Mouse (Mus musculus) thymus, postnatal 36 days (tissue): ENCODE measurements around the gene Duox2.

ENCODE experiments used
- DNase-seq, 2 experiments: peaks; one replicate each; pipeline ENCODE4 v3.0.0; 2022; ENCODE audit warnings: mixed read lengths in 2 of 2

Gene Duox2

GRCm38 (mm10) chr2:122301921-122302573 is 3.8 kb upstream of the Duox2 start:
- DNase-seq = no peak

DNA sequence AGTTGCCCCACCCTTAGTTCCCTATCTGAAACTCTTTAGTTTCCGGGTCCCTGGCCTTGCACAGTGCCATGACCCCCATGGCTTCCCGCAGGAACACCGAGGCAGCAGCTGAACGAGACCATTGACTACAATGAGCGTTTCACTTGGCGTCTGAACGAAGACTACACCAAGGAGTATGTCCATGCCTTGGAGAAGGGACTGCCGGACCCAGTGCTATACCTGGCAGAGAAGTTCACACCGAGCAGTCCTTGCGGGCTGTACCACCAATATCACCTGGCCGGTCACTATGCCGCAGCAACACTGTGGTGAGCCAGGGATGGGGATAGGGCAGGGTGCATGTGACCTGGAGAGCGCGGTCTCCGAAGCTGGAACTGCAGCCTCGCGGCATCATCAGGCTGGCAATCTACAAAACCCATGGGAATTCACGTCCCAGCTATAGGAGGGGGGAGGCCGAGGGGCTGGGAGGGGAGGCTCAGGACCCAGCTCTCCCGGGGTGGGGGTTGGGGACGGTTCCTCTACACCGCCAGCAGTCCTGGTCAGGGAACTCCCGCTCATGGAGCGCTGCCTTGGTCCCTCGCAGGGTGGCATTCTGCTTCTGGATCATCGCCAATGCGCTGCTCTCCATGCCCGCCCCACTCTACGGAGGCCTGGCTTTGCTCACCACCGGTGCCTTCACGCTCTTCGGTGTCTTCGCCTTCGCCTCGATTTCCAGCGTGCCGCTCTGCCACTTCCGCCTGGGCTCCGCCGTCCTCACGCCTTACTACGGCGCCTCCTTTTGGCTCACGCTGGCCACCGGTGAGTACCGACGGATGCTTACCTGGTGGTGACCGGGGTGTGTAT is 3.1 kb upstream of the Duox2 start:
- peak; percentile 56 for DNase-seq

DNA sequence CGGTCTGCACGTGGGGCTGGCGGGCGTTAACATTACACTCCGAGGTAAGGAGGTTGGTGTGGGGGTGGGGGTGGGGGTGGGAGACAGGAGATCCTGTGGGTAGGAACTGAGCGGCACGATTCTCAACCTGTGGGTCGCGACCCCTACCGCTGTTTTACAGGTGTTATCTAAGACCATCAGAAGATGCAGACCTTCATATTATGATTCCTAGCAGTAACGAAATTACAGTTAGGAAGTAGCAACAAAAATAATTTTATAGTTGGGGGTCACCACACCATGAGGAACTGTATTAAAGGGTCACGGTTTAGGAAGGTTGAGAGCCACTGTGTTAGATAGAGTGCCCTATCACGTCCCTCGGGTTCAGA is 2.4 kb upstream of the Duox2 start:
- DNase-seq = no peak

DNA sequence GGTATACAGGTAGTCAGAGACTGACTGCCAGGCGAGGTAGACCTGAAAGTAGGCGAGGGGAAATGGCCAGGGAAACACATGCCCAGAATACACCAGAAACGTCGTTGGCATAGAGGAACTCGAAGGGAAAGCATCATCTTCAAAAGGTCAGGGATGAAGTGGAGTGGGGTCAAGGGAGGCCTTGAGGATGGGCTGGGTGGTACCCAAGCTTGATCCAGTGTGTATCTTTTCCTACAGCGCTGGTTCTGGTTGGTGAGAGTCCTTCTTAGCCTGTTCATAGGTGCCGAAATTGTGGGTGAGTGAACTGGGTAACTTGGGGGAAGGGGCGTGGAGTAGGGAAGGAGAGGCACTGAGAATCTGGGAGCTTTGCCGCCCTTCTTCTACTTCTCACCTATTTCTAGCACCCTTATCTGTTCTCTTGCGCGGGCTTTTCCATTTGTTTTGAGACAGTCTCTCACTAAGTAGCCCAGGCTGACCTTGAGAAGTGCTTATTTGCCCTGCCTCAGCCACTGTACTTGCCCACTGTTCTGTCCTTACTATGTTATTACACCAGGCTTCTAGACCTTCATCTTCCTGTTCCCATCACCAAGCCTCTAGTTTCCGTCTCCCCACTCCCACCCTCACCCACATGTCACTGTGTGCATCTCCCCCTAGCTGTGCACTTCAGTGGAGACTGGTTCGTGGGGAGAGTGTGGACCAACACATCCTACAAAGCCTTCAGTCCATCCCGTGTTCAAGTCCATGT is 1.8 kb upstream of the Duox2 start:
- no peak for DNase-seq

GRCm38 (mm10) chr2:122298596-122299490 is 594 bp upstream of the Duox2 start, which contains the start of gene Duoxa2:
Duoxa2 (plus strand) TSS chr2:122298900.
- DNase-seq = peak; percentile 36 to 51

GRCm38 (mm10) chr2:122297271-122298095 is 766 bp downstream of the Duox2 start:
- no peak for DNase-seq

DNA sequence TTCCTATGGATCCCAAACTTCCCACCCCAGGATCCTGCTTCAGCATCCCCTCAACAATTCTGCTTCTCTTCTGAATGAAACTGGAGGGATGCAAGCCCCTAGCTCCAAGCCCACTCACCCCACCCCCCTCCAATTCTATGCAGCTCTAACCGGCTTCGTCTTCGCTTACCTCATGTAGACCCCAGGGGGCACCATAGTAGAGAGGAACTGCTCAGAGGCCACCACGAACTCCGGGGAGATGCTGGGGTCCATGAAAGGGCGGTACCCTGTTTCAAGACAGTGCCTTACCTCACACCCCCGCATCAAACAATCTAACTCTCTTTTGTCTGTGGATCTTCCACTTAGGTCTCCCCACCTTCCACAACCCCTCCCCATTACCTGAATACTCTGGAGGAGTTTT is 3.3 kb downstream of the Duox2 start:
- peak; percentile 22 to 24 for DNase-seq

DNA sequence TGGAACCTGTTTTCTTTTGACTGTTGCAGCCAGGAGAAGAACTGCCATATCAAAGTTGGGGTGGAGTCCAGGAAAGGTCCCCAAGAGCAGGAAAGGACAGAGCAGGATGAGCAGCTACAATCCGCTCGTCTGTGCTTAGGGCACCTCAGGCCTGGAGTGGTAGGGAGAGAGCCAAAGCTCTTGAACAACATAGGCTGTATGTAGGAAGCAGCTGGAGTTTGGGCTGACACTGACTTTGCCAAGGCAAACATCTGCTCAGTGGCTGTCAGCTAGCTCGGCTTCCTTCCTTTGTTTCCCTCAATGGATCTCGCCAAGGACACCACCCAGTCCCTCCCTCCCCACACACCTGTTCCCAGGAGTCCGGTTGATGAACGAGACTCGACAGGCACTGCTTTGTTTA is 12.1 kb downstream of the Duox2 start:
- DNase-seq = no peak

- no peak for DNase-seq
Observed at GRCm38 (mm10) chr2:122284091-122284490, 14.2 kb downstream of the Duox2 start.

- no peak for DNase-seq
Observed at GRCm38 (mm10) chr2:122278769-122279168, 19.5 kb downstream of the Duox2 start.

DNA sequence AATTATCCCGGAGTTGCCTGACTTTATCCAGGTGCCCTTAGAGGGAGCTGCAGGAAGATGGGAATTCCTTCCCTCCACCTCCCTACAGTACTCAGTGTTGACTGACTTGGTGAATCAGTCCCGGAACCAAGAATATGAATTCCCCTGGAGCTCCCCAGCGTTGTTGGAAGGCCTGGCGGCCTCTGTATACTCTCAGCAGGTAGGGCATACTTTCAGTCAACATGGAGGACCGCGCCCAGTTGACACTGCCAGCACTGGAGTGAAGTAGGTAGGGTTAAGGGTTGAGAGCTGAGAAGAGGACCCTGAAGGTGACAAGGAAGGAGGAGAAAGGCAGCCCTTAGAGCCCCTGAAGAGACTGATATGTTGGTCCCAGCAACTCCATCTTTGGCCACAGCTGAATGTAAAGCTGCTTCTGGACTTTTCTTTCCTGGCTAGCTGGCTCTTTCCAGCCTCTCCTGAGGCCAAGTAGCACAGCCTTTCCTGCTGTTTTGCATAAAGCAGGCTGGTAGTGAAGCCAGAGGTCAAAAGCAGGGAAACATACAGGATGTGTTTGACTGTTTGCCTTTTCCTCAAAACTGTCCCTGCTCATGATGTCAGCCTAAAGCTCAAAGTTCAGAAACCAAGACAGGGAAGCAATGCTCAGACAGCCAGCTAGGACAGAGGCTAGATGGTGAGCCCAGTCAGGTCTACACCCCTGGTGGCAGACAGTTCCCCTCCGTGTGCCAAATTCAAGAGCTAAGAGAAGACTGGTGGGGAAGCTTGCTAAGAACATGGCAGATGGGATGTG is 31.6 kb downstream of the Duox2 start:
- DNase-seq = no peak

DNA sequence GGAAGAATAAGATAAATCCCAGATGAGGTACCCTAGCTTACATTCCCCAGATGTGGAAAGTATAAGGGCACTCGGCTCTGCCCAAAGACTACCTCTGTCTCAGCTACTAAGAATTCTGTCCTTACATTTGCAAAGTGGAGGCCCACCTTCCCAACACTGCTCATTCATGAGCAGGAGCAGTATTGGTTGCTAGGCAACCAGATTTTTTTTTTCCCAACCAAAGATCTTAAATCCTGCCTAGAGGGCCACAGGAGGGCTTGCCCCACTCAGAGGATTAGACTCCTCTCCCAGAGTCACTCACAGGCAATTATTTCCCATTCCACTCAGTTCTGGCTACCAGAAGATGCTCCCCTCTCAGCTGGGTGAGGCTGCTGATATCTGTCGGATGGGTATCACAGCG is 33.6 kb downstream of the Duox2 start:
- DNase-seq = no peak

DNA sequence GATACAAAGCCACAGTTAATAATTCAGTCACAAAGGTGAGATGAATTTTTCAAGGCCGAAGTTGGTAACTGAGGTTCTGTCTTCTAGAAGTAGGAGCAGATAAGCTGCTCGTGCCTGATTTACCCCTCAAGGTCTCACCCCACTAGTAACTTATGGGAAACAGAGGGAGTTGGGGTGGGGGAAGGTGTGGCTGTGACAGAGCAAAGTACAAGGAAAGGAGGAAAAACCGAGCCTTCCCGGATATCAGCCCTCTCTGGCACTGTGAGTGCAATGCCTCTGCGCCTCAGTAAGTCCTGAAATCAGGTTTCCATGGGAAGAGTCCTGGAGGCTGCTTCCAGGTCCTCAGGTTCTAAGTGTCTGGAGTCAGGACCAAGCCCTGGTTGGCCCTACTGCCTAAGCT is 37.5 kb downstream of the Duox2 start:
- no peak for DNase-seq

DNA sequence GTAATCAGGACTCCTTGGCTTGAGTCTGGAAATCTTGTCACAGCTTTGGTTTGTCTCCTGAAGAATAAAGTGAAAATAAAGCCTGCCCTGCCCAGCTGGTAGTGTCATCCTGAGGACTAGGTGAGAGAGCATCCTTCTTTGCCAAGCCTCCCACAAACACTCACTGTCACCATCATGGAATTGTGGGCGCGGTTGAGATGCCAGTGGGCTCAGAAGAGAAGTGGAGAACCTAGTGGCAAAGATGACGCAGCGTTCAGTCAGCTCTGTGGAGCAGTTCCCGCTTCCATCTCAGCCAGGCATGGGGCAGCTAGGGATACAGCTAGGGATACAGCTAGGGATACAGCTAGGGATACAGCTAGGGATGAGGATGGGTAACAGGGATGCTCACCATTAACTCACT is 42.3 kb downstream of the Duox2 start:
- DNase-seq = no peak

- DNase-seq = no peak
Observed at GRCm38 (mm10) chr2:122247786-122248185, 50.5 kb downstream of the Duox2 start.

GRCm38 (mm10) chr2:122243671-122244131 is 54.5 kb downstream of the Duox2 start:
- DNase-seq = peak; percentile 60 to 69

GRCm38 (mm10) chr2:122241935-122242334 is 56.3 kb downstream of the Duox2 start:
- no peak for DNase-seq

DNA sequence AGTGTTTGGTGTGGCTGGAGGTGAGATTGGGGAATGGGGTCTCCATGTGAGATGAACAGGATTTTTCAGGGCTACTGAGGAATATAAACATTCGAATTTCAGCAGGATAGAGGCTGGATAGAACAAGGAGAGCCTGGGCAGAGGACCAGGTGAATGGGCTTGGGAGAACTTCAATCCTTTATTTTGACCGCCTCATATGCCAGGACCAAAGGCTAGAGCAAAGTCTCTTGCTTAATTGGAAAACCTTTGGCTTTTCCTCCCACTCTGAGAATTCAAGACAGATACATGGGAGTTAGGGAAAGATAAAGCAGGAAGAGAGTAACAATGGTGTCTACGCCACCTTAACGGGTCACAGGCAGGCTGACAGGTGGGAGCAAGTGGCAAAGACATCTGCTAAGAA is 57.0 kb downstream of the Duox2 start:
- no peak for DNase-seq

GRCm38 (mm10) chr2:122240735-122241134 is 57.5 kb downstream of the Duox2 start:
- DNase-seq = no peak

DNA sequence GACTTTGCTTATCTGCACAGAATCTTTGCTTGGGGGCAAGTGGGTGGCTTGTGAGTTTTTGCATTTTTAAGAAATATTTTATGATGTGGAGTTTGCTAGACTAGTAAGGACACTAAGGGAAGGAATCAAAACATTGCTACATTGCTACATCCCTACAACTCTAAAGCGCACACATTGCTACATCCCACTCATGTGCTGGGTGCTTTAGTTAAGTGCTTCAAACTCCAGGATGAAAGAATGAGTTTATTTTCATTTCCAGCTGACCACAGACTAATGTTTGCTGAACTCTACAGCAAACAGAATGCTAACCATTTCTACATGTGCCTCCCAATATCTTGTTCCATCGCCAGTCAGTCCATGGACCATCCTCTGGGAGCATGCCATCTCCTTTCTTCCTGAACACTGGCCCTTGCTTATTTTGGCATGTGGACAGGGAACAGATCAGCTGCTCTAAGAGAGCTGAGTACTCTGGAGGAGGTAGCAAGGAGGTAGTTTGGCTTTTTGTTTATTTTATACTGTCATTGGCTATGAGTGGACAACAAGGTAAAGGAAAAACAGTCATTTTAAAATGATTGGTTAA is 60.3 kb downstream of the Duox2 start:
- no peak for DNase-seq
